Mouse (Mus musculus): ENCODE data around the gene Klc1. TPM values are rescaled to one million over a fixed set of nuclear protein-coding genes. Genes with fewer than 3 reads are reported as not detected.

Klc1 gene
- polyA plus RNA-seq, 1 experiment from 2014 or later, result 52.2 TPM

DNA sequence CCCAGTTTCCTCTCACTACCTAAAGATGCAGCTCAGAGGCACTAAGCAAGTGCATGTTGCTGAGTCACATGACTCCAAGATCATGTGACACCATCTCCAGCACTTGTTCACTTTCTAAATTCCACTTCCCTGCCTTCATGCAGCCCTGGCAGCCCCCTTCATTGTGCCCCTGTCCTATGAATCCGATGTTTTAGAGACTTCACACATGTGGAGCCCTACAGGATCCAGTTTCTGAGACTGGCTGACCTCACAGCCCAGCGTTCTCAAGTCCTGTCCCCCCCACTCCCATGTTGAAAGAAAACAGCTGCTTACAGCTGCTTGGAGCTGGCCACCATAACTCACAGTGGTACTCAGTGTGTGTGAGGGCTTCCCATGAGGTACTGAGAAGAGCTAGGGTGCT, 15.2 kb upstream of the Klc1 start:
- no peak for DNase-seq (ENCODE audit: low spot score)

DNA sequence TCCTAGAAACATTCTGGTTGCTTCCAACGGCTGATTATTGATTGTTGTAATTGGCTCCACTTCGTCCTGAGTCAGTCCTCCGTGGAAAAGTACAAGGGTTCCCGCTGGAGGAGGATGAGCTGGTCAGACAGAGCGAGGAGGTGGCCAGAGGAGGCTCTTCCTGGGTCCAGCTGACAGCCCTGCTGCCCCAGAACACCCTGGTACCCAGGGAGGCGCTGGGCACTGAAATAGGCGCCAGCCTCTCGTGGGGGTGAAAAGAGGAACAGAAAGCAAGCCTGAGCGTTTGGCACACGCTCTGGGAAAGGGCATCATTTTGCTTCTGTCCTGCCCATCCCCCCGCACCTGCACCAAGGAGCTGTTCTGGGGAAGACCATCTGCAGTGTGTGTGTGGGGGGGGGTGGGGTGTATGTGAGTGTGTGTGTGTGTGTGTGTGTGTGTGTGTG, 14.6 kb upstream of the Klc1 start:
- DNase-seq (ENCODE audit: low spot score), result peak; percentile 22

DNA sequence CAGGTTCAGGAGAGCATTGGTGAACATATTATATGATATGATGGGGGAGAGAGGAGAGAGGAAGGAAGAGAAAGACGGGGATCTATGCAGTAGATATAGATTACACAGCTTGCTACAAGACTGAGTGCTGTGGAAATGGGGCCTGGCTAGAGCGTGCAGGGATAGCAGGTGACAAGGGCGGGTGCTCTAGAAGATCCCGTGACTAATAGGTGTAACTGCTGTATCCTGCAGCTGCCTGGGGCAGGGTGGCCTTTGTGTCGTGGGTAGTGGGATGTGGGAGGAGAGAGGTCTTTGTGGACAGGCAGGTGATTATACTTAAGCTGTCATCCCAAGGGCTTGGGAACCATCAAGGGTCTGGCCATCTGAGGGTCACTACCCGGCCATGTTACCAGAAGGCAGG, 13.4 kb upstream of the Klc1 start:
- no peak for DNase-seq (ENCODE audit: low spot score)

DNA sequence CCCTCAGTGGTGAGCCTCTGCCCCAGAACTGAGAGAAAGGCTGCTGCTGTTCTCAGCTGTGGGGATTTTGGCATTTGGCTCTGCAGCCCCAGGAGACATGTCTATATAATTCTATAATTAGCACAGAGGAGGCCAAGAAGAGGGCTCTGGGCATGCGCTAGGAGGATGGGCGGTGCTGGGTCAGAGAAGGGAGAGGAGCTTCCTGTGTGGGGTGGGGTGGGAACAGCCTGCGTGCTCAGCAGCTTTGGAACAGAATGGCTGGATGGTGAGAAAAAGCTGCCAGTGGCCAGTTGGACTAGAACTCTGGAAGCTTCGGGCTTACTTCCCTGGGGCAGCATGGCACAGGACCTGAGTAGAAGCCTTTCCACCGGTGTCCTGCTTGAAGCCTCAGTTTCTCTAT, 12.6 kb upstream of the Klc1 start:
- DNase-seq (ENCODE audit: low spot score), result peak; percentile 58

DNA sequence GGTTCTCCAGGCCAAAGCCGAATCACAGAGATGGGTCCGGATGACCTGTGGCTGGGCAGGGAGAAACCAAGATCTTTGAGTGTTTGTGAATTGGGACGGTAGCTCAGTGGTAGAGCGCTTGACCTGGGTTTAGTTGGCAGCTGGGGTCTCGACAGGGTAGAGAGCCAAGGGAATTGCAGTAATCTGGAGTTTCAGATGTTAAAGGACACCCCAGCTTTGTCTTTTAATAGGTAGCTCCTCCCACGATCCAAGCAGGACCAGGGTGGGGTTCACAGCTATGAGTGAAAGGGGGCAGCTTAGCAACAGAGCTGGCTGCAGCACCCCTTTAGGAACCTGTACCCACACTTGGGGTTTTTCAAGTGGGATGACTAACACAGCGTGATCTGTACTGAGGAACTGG, 11.2 kb upstream of the Klc1 start:
- DNase-seq (ENCODE audit: low spot score), result no peak

DNA sequence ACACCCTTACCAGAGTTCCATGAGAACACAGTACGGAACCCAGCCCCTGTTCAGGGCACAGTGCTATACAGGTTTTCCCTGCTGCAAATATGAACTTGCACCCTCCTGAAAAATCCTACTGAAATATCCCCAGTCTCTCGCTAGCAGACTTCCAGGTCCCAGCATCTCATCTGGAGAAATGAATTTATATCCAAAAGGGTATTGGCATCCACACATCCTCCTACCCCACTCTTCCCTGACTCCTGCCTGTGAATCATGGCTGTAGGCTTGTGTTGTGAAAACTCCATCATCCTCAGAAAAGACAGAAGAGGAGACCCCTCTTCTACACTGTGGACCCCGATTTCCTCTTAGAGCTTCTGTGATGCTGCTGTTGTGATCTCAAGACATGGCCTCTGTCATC, 7.9 kb upstream of the Klc1 start:
- DNase-seq (ENCODE audit: low spot score), result no peak

DNA sequence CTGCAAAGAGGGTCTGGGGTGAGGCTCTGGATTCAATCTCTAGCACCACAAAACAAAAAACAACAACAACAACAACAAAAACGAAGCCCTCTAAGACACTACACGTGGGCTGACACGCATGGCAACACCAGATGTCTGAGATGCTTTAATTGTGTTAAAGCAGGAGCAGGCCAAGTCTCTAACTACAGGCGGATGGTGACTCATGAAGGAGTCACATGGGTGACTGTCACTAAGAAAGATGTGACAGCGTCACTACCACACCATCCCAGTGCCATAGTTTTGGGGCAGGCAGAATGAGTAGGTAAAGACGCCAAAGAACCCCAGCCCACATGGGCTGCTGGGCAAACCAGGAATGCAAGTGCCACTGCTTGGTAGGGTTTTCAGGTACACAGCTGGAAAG, 6.2 kb upstream of the Klc1 start:
- DNase-seq (ENCODE audit: low spot score), result no peak

DNA sequence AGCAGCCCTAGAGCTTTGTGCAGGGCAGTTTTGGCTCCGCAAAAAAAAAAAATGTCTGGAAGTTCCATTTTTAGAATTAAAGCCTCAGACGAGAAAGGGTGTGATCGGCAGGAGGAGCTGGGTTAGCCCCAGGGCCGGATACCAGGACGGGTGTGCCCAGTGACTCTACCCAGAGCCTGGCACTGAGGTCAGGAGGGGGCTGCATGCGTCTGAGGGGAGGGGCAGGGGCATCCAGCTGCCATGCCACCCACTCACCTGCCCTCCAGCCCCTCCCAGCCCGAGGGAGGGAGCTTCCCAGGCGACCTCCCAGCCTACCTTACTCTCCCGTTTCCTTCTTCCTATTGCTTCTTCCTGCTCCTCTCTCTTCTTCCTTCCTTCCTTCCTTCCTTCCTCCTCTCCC, 5.3 kb upstream of the Klc1 start:
- no peak for DNase-seq (ENCODE audit: low spot score)

DNA sequence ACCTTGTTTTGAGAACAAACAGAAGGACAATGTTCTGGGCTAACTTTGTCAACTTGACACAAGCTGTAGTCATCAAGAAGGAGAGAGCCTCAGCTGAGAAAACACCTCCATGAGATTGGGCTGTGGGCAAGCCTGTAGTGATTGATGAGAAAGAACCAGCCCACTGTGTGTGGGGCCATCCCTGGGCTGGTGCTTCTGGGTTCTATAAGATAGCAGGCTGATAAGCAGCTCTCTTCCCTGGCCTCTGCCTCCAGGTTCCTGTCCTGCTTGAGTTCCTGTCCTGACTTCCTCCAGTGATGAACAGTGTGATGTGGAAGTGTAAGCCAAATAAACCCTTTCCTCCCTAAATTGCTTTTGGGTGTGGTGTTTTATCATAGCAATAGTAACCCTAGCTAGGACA, 3.9 kb upstream of the Klc1 start:
- no peak for DNase-seq (ENCODE audit: low spot score)

DNA sequence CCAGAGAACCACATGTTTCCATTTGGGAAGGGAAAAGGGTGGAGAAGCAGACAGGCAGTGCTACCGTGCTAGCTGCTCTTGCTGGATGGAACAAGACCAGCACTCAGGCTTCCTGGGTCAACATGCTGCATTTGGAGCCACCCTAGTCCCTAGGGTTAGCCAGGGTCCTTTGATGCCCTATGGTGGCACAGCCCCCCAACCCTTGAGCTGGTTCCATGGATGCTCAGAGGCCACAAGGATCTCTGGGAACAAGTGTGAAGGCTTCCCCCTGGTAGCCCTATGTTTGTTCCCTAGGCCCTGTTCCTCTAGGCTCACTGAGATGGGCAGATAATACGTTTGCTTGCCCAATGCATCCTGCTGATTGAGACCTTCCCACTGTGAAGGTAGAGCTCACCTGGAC, 3.4 kb upstream of the Klc1 start:
- no peak for DNase-seq (ENCODE audit: low spot score)

DNA sequence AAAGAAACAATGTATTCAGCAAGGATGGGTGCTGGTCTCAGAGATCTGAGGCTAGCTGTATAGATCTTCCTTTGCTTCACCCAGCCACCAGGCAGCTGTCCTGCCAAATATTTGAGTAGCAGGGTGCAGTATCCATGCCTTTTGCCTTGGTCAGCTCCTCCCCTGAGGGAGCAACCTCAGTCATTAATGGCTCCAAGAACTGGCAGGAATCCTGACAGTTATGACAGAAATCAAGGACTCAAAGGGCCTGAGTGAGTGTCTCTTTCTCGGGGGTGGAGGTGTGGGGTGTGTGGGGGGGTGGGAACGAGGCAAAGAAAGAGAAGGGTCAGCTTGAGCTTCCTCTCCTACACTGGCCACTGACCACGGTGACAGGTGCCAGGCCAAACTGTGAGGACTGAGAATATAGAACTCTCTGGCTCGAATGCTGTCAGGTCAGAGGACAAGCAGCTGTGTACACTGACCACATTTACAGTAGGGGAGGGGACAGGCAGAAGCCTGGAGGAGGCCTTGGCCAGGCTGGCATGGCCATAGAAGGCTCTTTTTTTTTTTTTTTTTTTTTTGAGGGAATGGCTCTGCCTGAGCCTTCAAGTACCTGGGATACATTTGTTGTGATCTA, 2.5 kb upstream of the Klc1 start:
- no peak for DNase-seq (ENCODE audit: low spot score)

DNA sequence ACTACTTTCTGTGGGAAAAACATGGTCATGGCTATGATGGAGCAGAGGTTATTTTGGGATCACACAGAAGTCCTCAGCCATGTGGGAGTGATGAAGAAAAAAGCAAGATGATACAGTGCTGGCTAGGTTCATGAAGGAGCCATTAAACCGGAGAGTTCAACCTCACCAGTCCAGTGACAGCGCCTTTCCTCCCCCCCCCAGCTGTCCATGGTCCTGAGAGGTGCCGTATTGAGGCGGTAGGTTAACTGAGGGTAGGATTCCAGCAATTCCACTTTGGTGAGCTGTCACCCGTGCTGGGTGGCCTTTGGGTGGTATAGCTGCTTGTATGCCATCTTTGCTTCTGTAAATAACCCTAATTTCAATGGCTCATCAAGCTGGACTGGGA, 2.0 kb upstream of the Klc1 start:
- no peak for DNase-seq (ENCODE audit: low spot score)

DNA sequence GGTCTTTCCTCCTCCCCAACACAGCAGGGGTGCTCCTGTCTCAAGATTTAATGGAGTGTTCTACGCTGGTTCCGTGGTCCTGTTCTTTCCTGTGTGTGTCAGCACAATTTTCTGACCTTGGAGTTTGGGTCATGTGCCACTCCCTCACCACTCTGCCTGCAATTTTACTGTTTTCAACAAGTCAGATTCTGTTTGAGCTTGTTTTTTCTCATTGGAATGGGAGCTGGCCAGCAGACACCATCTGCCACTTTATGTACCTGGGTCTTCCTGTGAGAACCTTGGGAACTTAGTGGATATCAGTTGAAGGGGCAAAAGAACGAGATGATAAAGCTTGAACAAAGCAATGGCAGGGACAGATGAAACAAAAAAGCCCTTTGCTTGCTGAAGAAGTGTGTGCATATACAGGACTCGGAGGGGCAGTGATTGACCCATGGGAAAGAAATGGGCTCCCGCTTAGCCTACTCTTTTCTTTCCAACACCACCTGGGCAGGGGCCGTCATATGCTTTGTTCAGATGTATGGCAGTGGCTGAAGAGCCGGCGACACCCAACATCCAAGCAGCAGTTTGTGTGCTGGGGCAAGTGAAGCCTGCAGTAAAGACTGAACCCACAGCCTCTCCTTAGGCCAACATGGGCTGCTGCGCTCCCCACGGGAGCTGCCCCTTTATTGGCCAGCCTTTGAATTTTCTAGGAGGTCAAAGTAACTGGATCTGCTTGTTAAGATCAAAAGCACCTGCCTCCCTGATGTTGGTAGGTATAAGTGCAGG, 906 bp upstream of the Klc1 start:
- DNase-seq (ENCODE audit: low spot score), result peak; percentile 6

DNA sequence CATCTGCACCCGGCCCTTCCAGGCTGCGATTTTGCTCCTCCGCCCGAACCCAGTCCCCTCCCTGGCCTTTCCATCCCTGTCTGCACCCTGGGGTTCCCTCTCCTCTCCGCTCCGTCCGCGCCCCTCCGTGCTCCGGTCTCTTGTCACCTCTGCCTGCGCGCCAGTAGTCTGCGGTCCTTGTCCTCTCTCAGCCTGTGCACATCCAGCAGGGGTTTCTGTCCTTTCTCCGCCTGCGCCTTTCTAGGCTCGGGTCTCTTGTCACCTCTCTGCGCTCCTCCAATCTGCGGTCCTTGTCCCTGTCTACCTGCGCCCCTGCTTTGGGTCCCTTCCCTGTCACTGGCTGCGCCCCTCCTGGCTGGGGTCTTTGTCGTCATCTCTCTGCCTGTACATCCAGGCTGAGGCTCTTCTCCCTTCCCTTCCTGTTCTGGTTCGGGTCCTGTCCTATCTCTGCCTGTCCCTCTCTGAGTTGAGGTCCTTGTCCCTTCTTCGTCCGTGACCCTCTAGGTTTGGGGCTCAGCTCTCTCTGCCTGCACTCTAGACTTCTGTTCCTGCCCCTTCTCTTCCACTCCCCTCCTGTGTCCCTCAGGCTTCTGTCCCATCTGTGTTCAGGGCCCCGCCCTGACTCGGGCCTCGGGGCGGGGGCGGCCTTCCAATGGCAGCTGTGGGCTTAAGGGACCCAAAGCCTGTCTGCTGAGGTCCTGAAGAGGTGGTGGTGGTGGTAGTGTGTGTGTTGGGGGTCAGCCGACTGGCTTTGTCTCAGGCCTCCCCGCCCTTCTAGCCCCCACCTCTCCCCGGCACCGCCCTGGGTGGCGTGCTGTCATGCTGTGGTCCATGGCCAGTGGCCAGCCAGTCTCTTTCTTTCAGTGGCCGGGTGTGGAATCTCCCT, 770 bp downstream of the Klc1 start:
- DNase-seq (ENCODE audit: low spot score), result peak; percentile 50

DNA sequence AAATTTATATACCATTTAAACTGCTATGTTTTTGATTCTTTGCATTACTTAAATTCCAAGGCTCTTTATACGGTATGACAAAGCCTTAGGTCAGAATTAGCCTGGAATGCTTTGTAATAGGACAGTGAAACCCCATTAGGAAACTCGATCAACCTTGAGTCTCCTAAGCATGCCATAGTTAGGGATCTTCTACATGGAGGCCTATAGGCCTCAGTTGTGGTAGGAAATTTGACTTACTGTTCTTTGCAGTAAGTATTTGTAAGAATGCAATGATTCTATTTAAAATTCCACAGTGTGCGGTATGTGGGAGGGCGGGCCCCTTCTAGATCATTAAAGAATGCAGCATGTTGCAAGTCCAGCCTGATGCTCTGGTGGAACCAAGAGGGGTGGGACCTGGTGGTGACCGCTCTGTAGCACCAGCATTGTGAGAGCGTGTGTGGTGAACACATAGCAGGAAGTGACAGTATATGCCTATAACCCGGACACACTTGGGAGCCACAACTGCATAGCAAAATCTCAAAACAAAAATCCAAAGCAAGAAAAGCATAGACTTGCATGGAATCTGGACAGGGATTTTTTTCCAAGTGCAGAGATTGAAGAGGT, 1.8 kb downstream of the Klc1 start:
- no peak for DNase-seq (ENCODE audit: low spot score)

DNA sequence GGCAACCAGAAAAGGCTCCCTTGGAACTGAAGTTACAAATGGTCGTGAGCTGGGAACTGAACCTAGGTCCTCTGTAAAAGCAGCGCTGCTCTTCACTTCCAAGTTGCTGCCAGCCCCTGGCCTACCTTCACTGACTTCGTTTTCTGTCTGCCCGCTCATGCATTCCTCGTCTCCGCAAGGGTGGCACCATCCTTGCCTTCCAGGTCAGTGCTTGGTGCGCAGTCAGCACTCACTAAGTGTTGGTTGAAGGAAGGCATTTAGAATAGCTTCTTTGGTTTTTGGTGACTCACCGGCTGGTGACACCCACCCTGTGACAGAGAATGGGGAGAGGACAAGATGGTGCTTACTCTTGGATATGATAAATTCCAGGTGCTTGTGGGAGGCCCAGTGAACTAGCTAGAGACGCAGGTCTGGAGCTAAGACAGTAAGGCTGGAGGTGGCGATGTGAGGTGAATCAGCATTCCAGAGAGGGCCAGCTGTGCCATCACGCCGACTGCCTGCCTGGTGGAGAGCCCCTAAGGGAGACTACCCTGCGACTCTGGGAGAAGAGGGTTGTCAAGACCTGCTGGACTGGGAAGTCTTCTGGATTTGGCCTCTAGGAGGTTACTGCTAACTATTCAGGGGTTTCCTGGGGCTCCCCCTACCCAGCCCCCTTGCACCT, 4.1 kb downstream of the Klc1 start:
- no peak for DNase-seq (ENCODE audit: low spot score)

DNA sequence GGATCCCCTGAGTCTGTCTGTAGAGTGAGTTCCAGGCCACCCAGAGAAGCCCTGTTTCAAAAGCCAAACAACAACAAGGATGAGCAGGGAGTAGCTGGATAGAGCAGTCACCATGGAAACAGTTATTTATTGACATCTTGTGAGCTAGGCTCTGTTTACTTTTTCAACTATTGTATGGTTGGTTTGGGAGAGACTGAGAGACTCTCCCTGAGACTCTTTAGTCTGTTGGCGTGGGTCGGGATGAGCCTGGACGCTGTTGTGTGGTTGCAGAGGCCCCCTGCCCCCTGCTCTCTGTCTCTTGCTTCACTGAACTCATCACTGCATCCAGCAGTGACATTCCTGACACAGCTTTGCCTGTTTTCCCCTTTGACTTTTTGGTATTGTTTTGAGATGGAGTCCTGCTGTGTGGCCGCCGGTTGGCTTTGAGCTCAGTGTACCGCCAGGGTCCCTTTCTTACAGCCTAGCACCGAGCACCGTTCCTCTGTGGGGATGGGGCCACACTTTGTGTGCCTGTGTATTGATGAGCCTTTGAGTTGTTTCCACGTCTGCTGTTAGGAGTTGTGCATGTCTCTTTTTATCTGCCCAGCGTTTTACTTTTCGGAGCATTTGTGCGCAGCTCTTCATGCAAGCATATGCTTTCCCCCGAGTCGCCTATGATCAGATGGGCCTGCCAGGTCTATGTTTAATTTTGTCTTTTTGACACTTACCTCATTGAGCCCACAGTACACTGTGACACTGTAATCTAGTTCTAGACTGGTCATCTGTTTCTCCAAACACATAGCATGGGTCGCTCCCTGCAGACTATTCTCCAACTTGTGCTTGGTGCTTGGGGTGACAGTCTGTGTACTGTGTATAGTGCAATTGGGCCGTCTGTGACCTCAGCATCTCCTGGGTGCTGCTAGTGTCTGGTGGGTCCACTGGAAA, 7.9 kb downstream of the Klc1 start:
- no peak for DNase-seq (ENCODE audit: low spot score)

DNA sequence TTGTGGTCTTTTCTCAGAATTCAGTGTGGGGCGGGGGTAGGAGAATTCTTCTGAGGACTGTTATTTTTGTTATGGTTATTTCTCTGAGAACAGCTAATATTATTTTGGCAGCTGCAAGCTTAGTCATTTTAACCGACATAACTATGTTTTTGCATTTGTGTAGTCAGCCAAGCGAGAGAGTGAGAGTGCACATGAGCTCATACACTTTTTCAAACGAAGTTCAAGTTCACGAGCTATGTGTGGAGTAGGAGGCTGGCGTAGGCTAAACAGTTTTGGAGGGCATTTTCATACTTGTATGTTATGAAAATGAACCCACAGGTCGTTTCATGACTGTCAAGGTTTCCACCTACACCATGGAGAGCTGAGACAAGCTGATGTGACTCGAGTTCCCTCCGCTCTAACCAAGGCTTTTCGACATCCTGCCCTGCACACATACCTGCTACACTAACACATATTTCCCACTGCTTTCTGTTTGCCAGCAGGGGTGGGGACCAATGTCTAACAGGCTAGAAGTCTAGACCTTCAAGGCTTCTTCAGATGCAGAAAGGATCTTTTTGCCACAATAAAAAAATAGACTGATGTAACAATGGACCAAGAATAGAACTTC, 9.8 kb downstream of the Klc1 start:
- no peak for DNase-seq (ENCODE audit: low spot score)

DNA sequence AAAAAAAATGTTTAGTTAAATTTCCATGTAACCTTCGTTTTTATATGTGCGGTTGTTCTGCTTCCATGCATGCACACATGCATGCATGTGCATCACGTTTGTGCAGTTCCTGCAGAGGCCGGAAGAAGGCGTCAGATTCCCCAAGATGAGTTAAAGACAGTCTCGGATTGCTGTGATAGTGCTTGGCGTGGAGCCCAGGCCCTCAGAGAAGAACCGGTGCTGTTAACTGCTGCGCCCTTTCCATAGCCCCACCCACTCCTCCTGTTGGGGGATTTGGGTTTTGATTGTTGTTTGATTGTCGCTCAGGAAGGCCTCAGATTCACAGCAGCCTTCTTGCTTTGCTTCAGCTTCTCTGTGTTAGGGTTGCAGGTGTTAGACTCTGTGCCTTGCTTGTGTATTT, 10.7 kb downstream of the Klc1 start:
- DNase-seq (ENCODE audit: low spot score), result peak; percentile 7

Measured in thymus, postnatal 0 days (tissue).